Mouse (Mus musculus): Measurements from ENCODE around the gene Grin2d. TPM values are rescaled to one million over a fixed set of nuclear protein-coding genes. Genes with fewer than 3 reads are reported as not detected.

Gene Grin2d
- polyA plus RNA-seq, 1 experiment from 2014 or later = 0.37 TPM

GRCm38 (mm10) chr7:45830427-45831127, 47.6 kb downstream of the Grin2d start, which contains the start of gene Grwd1:
Grwd1 (minus strand) TSS chr7:45830944.
- Histone ChIP-seq H3K9ac (ENCODE audit: low read length) (peak within 1 kb of the TSS; percentile 64), H3K9me3 (ENCODE audit: control insufficient read depth, low read length) (no peaks in the 10 kb centered on the region), H3K4me3 (ENCODE audit: low read depth, low read length) (peak within 1 kb of the TSS; percentile 75), H3K36me3 (ENCODE audit: control insufficient read depth, insufficient read depth, low read length) (peaks cover 39% of the 10 kb centered on the region), H3K27ac (ENCODE audit: low read depth) (no peak within 1 kb of the TSS), H3K4me1 (replicated peaks; ENCODE audit: control insufficient read depth, insufficient read depth, low read length) (peaks cover 12% of the 10 kb centered on the region), H3K27me3 (replicated peaks; ENCODE audit: control insufficient read depth, insufficient read depth, low read length) (peaks cover 47% of the 10 kb centered on the region), H3K4me2 (ENCODE audit: low read length) (peak within 1 kb of the TSS; percentile 65)
- peak; percentile 94 for DNase-seq (ENCODE audit: low spot score)
- ATAC-seq (replicated peaks; ENCODE audit: low FRiP score, low TSS enrichment, low read depth) = peak; percentile 88
- WGBS = under 1% methylated on average over 35 of the region's 35 CpGs

GRCm38 (mm10) chr7:45826631-45827030, 51.5 kb downstream of the Grin2d start:
- Histone ChIP-seq H3K4me1 (replicated peaks; ENCODE audit: control insufficient read depth, insufficient read depth, low read length) (peaks cover 8% of the 10 kb centered on the region), H3K9ac (ENCODE audit: low read length) (no peak overlapping the region), H3K27me3 (replicated peaks; ENCODE audit: control insufficient read depth, insufficient read depth, low read length) (peaks cover 7% of the 10 kb centered on the region), H3K4me2 (ENCODE audit: low read length) (no peak overlapping the region), H3K27ac (ENCODE audit: low read depth) (no peak overlapping the region), H3K36me3 (ENCODE audit: control insufficient read depth, insufficient read depth, low read length) (peaks cover 68% of the 10 kb centered on the region), H3K9me3 (ENCODE audit: control insufficient read depth, low read length) (no peaks in the 10 kb centered on the region), H3K4me3 (ENCODE audit: low read depth, low read length) (no peak overlapping the region)
- ATAC-seq (replicated peaks; ENCODE audit: low FRiP score, low TSS enrichment, low read depth) (no peak), DNase-seq (ENCODE audit: low spot score) (no peak)
- 96% methylated on average over 7 of the region's 7 CpGs for WGBS

GRCm38 (mm10) chr7:45824598-45824997, 53.6 kb downstream of the Grin2d start, which contains the start of gene Kcnj14:
Kcnj14 (minus strand) TSS chr7:45824782.
- Histone ChIP-seq H3K4me1 (replicated peaks; ENCODE audit: control insufficient read depth, insufficient read depth, low read length) (peaks cover 3% of the 10 kb centered on the region), H3K4me2 (ENCODE audit: low read length) (no peak within 1 kb of the TSS), H3K27me3 (replicated peaks; ENCODE audit: control insufficient read depth, insufficient read depth, low read length) (no peaks in the 10 kb centered on the region), H3K27ac (ENCODE audit: low read depth) (no peak within 1 kb of the TSS), H3K9me3 (ENCODE audit: control insufficient read depth, low read length) (no peaks in the 10 kb centered on the region), H3K9ac (ENCODE audit: low read length) (no peak within 1 kb of the TSS), H3K36me3 (ENCODE audit: control insufficient read depth, insufficient read depth, low read length) (peaks cover 68% of the 10 kb centered on the region), H3K4me3 (ENCODE audit: low read depth, low read length) (no peak within 1 kb of the TSS)
- 72% methylated on average over 7 of the region's 7 CpGs for WGBS
- no peak for DNase-seq (ENCODE audit: low spot score)
- no peak for ATAC-seq (replicated peaks; ENCODE audit: low FRiP score, low TSS enrichment, low read depth)

GRCm38 (mm10) chr7:45820913-45821312, 57.3 kb downstream of the Grin2d start:
- Histone ChIP-seq H3K4me3 (ENCODE audit: low read depth, low read length) (no peak overlapping the region), H3K4me2 (ENCODE audit: low read length) (no peak overlapping the region), H3K27ac (ENCODE audit: low read depth) (no peak overlapping the region), H3K36me3 (ENCODE audit: control insufficient read depth, insufficient read depth, low read length) (peaks cover 32% of the 10 kb centered on the region), H3K4me1 (replicated peaks; ENCODE audit: control insufficient read depth, insufficient read depth, low read length) (no peaks in the 10 kb centered on the region), H3K27me3 (replicated peaks; ENCODE audit: control insufficient read depth, insufficient read depth, low read length) (no peaks in the 10 kb centered on the region), H3K9me3 (ENCODE audit: control insufficient read depth, low read length) (no peaks in the 10 kb centered on the region), H3K9ac (ENCODE audit: low read length) (no peak overlapping the region)
- no peak for ATAC-seq (replicated peaks; ENCODE audit: low FRiP score, low TSS enrichment, low read depth)
- DNase-seq (ENCODE audit: low spot score) = no peak

- Histone ChIP-seq H3K4me3 (ENCODE audit: low read depth, low read length) (peak overlapping the region; percentile 13), H3K9ac (ENCODE audit: low read length) (no peak overlapping the region), H3K4me1 (replicated peaks; ENCODE audit: control insufficient read depth, insufficient read depth, low read length) (peaks cover 5% of the 10 kb centered on the region), H3K27ac (ENCODE audit: low read depth) (no peak overlapping the region), H3K27me3 (replicated peaks; ENCODE audit: control insufficient read depth, insufficient read depth, low read length) (no peaks in the 10 kb centered on the region), H3K9me3 (ENCODE audit: control insufficient read depth, low read length) (no peaks in the 10 kb centered on the region), H3K4me2 (ENCODE audit: low read length) (peak overlapping the region; percentile 44), H3K36me3 (ENCODE audit: control insufficient read depth, insufficient read depth, low read length) (peaks cover 21% of the 10 kb centered on the region)
- WGBS = 11% methylated on average over 25 of the region's 25 CpGs
- no peak for ATAC-seq (replicated peaks; ENCODE audit: low FRiP score, low TSS enrichment, low read depth)
- DNase-seq (ENCODE audit: low spot score) = no peak
Observed at GRCm38 (mm10) chr7:45819843-45820242, 58.3 kb downstream of the Grin2d start.

- Histone ChIP-seq H3K9me3 (ENCODE audit: control insufficient read depth, low read length) (no peaks in the 10 kb centered on the region), H3K9ac (ENCODE audit: low read length) (no peak overlapping the region), H3K4me2 (ENCODE audit: low read length) (no peak overlapping the region), H3K4me3 (ENCODE audit: low read depth, low read length) (no peak overlapping the region), H3K27ac (ENCODE audit: low read depth) (no peak overlapping the region), H3K4me1 (replicated peaks; ENCODE audit: control insufficient read depth, insufficient read depth, low read length) (peaks cover 16% of the 10 kb centered on the region), H3K36me3 (ENCODE audit: control insufficient read depth, insufficient read depth, low read length) (peaks cover 19% of the 10 kb centered on the region), H3K27me3 (replicated peaks; ENCODE audit: control insufficient read depth, insufficient read depth, low read length) (no peaks in the 10 kb centered on the region)
- WGBS = 67% methylated on average over 2 of the region's 2 CpGs
- DNase-seq (ENCODE audit: low spot score) (no peak), ATAC-seq (replicated peaks; ENCODE audit: low FRiP score, low TSS enrichment, low read depth) (no peak)
Observed at GRCm38 (mm10) chr7:45815984-45816351, 62.2 kb downstream of the Grin2d start.

GRCm38 (mm10) chr7:45815323-45815983, 62.7 kb downstream of the Grin2d start:
- Histone ChIP-seq H3K9ac (ENCODE audit: low read length) (no peak overlapping the region), H3K27ac (ENCODE audit: low read depth) (no peak overlapping the region), H3K36me3 (ENCODE audit: control insufficient read depth, insufficient read depth, low read length) (peaks cover 24% of the 10 kb centered on the region), H3K4me1 (replicated peaks; ENCODE audit: control insufficient read depth, insufficient read depth, low read length) (peaks cover 16% of the 10 kb centered on the region), H3K4me3 (ENCODE audit: low read depth, low read length) (no peak overlapping the region), H3K27me3 (replicated peaks; ENCODE audit: control insufficient read depth, insufficient read depth, low read length) (no peaks in the 10 kb centered on the region), H3K4me2 (ENCODE audit: low read length) (peak overlapping the region; percentile 55; the same call in 1 of the 2 replicates), H3K9me3 (ENCODE audit: control insufficient read depth, low read length) (no peaks in the 10 kb centered on the region)
- WGBS = 62% methylated on average over 10 of the region's 10 CpGs
- no peak for ATAC-seq (replicated peaks; ENCODE audit: low FRiP score, low TSS enrichment, low read depth)
- no peak for DNase-seq (ENCODE audit: low spot score)

GRCm38 (mm10) chr7:45814841-45815240, 63.3 kb downstream of the Grin2d start:
- Histone ChIP-seq H3K4me3 (ENCODE audit: low read depth, low read length) (peak overlapping the region; percentile 25), H3K4me1 (replicated peaks; ENCODE audit: control insufficient read depth, insufficient read depth, low read length) (peaks cover 16% of the 10 kb centered on the region), H3K27me3 (replicated peaks; ENCODE audit: control insufficient read depth, insufficient read depth, low read length) (no peaks in the 10 kb centered on the region), H3K36me3 (ENCODE audit: control insufficient read depth, insufficient read depth, low read length) (peaks cover 30% of the 10 kb centered on the region), H3K27ac (ENCODE audit: low read depth) (no peak overlapping the region; the same call in 1 of the 2 replicates), H3K4me2 (ENCODE audit: low read length) (peak overlapping the region; percentile 55), H3K9me3 (ENCODE audit: control insufficient read depth, low read length) (no peaks in the 10 kb centered on the region), H3K9ac (ENCODE audit: low read length) (no peak overlapping the region)
- no peak for ATAC-seq (replicated peaks; ENCODE audit: low FRiP score, low TSS enrichment, low read depth)
- 3% methylated on average over 5 of the region's 5 CpGs for WGBS
- DNase-seq (ENCODE audit: low spot score) = no peak

Data from intestine, embryonic 14.5 days (tissue).